Mouse (Mus musculus): ENCODE measurements around the gene Srcap. TPM values are rescaled to one million over a fixed set of nuclear protein-coding genes. Genes with fewer than 3 reads are reported as not detected.

Srcap gene
- polyA plus RNA-seq, 2 experiments from 2014 or later: 8.1 to 10.9 TPM

GRCm38 (mm10) chr7:127585031-127585430 lies 73.2 kb downstream of the Srcap start:
- no peak for ATAC-seq

- no peak for ATAC-seq
Measured at GRCm38 (mm10) chr7:127586149-127586548, 74.4 kb downstream of the Srcap start.

- ATAC-seq: no peak
Measured at GRCm38 (mm10) chr7:127587196-127587595, 75.4 kb downstream of the Srcap start.

GRCm38 (mm10) chr7:127588011-127588871 lies 76.5 kb downstream of the Srcap start, which contains the start of the genes Ccdc189 and Rnf40:
Gene Ccdc189, minus strand, starts transcription at chr7:127588595.
Gene Rnf40, plus strand, starts transcription at chr7:127588767.
- ATAC-seq: peak; percentile 96

GRCm38 (mm10) chr7:127588901-127589300 lies 77.1 kb downstream of the Srcap start:
- ATAC-seq: peak; percentile 37

GRCm38 (mm10) chr7:127589637-127590036 lies 77.9 kb downstream of the Srcap start:
- ATAC-seq: no peak

GRCm38 (mm10) chr7:127591108-127591507 lies 79.3 kb downstream of the Srcap start:
- ATAC-seq: no peak

GRCm38 (mm10) chr7:127592575-127592974 lies 80.8 kb downstream of the Srcap start:
- no peak for ATAC-seq

GRCm38 (mm10) chr7:127596747-127597146 lies 85.0 kb downstream of the Srcap start:
- no peak for ATAC-seq

- ATAC-seq: no peak
Measured at GRCm38 (mm10) chr7:127600612-127601011, 88.8 kb downstream of the Srcap start.

- no peak for ATAC-seq
Measured at GRCm38 (mm10) chr7:127601735-127602134, 90.0 kb downstream of the Srcap start.

GRCm38 (mm10) chr7:127602903-127603302 lies 91.1 kb downstream of the Srcap start:
- ATAC-seq: no peak

GRCm38 (mm10) chr7:127604256-127604655 lies 92.5 kb downstream of the Srcap start:
- ATAC-seq: no peak

- no peak for ATAC-seq
Measured at GRCm38 (mm10) chr7:127607150-127607549, 95.4 kb downstream of the Srcap start.

Other genes with a start within 250 kb of the Srcap start
- gene Sephs2, start 237.9 kb upstream of the Srcap start, polyA plus RNA-seq (2017; shearing (Covaris generic)): 10 to 100 TPM; 29.9 to 31.3 TPM
- gene Itgal, start 215.7 kb upstream of the Srcap start, polyA plus RNA-seq (2017; shearing (Covaris generic)): 100 to 1,000 TPM; 149 to 232 TPM
- gene Zfp768, start 166.4 kb upstream of the Srcap start, polyA plus RNA-seq (2017; shearing (Covaris generic)): under 1 TPM in 1 of 2 experiments, not detected in 1; 0.19 TPM
- 10 to 100 TPM in 1 of 2 experiments, 1 to 10 TPM in 1; 9.9 to 11.2 TPM for gene Zfp747, start 135.9 kb upstream of the Srcap start, polyA plus RNA-seq (2017; shearing (Covaris generic))
- gene 9130019O22Rik, start 124.8 kb upstream of the Srcap start, polyA plus RNA-seq (2017; shearing (Covaris generic)): 1 to 10 TPM; 7.4 to 8.9 TPM
- 1 to 10 TPM; 4.0 to 6.1 TPM for gene E430018J23Rik, start 118.4 kb upstream of the Srcap start, polyA plus RNA-seq (2017; shearing (Covaris generic))
- gene Zfp764, start 105.2 kb upstream of the Srcap start, polyA plus RNA-seq (2017; shearing (Covaris generic)): 1 to 10 TPM; 5.7 to 8.3 TPM
- gene Zfp688, start 89.9 kb upstream of the Srcap start, polyA plus RNA-seq (2017; shearing (Covaris generic)): 10 to 100 TPM; 22.5 to 25.5 TPM
- 1 to 10 TPM; 3.3 to 5.4 TPM for gene Zfp689, start 62.8 kb upstream of the Srcap start, polyA plus RNA-seq (2017; shearing (Covaris generic))
- gene Prr14, start 52.4 kb upstream of the Srcap start, polyA plus RNA-seq (2017; shearing (Covaris generic)): 100 to 1,000 TPM; 137 to 165 TPM
- 10 to 100 TPM; 17.9 to 25.0 TPM for gene Fbrs, start 32.8 kb upstream of the Srcap start, polyA plus RNA-seq (2017; shearing (Covaris generic))
- gene Gm42715, start 7.6 kb downstream of the Srcap start, polyA plus RNA-seq (2017; shearing (Covaris generic)): 10 to 100 TPM; 19.2 to 20.0 TPM
- gene Tmem265, start 49.4 kb downstream of the Srcap start, polyA plus RNA-seq (2017; shearing (Covaris generic)): 10 to 100 TPM; 52.4 to 58.5 TPM
- gene Phkg2, start 61.4 kb downstream of the Srcap start, polyA plus RNA-seq (2017; shearing (Covaris generic)): 10 to 100 TPM; 73.7 to 85.5 TPM
- gene Ccdc189, start 76.6 kb downstream of the Srcap start, polyA plus RNA-seq (2017; shearing (Covaris generic)): 1 to 10 TPM in 1 of 2 experiments, under 1 TPM in 1; 0.57 to 1.4 TPM
- 10 to 100 TPM; 25.3 to 26.1 TPM for gene Rnf40, start 76.8 kb downstream of the Srcap start, polyA plus RNA-seq (2017; shearing (Covaris generic))
- under 1 TPM in 1 of 2 experiments, not detected in 1; 0.18 TPM for gene Zfp629, start 103.8 kb downstream of the Srcap start, polyA plus RNA-seq (2017; shearing (Covaris generic))
- gene Bcl7c, start 196.9 kb downstream of the Srcap start, polyA plus RNA-seq (2017; shearing (Covaris generic)): 1 to 10 TPM; 4.2 to 6.2 TPM
- gene Ctf1, start 200.8 kb downstream of the Srcap start, polyA plus RNA-seq (2017; shearing (Covaris generic)): not detected
- gene Ctf2, start 220.2 kb downstream of the Srcap start, polyA plus RNA-seq (2017; shearing (Covaris generic)): not detected
- gene Fbxl19, start 232.6 kb downstream of the Srcap start, polyA plus RNA-seq (2017; shearing (Covaris generic)): under 1 TPM; 0.36 to 0.83 TPM